Mouse (Mus musculus) midbrain, embryonic 14.5 days (tissue): ENCODE measurements around the gene Ripply1. TPM values are rescaled to one million over a fixed set of nuclear protein-coding genes. Genes with fewer than 3 reads are reported as not detected.

Source experiments
- polyA plus RNA-seq: library from polyadenylated mRNA; unstranded; fragments of >200 nt; fragmentation: Nextera tagmentation; extraction: Ambion mirVana; gene quantifications from 2 replicates; pipeline ENCODE4 v1.2.1, GENCODE M21; 2014

Ripply1 gene
- polyA plus RNA-seq, 1 experiment from 2014 or later = not detected

Other genes with a start within 250 kb of the Ripply1 start
- gene Rnf128, start 219.0 kb downstream of the Ripply1 start, polyA plus RNA-seq = 3.6 and 4.2 TPM in 2 replicates
- 0.21 and 0.50 TPM in 2 replicates for gene Tbc1d8b, start 97.4 kb downstream of the Ripply1 start, polyA plus RNA-seq
- gene Gm15013, start 67.9 kb downstream of the Ripply1 start, polyA plus RNA-seq = not detected in 2 replicates
- 0.09 and 0.20 TPM in 2 replicates for gene Cldn2, start 18.5 kb upstream of the Ripply1 start, polyA plus RNA-seq
- gene Morc4, start 89.3 kb upstream of the Ripply1 start, polyA plus RNA-seq = 3.2 and 4.2 TPM in 2 replicates
- 8.4 and 9.1 TPM in 2 replicates for gene Rbm41, start 216.2 kb upstream of the Ripply1 start, polyA plus RNA-seq